Mouse (Mus musculus) heart, embryonic 14.5 days (tissue): ENCODE data around the gene Dus4l. TPM values are rescaled to one million over a fixed set of nuclear protein-coding genes. Genes with fewer than 3 reads are reported as not detected.

Source experiments
- ATAC-seq: fragments of 200-750 bp; cut with Nextera tagmentation; 2 replicates; pipeline ENCODE4 v1.8.0; 2017; ENCODE audit warnings: low read depth, moderate TSS enrichment; ENCODE audit not compliant: insufficient number of reproducible peaks, insufficient read depth, low FRiP score
- H3K27ac ChIP-seq, 2 experiments: fragments of 200-500 bp in 1 of 2; fragments of 300-500 bp in 1 of 2; sonication (generic) in 1 of 2; replicated peaks in 1 of 2; 2 replicates each; pipeline ENCODE4 v1.5.1; 2012 to 2014; ENCODE audit warnings: low read depth in 2 of 2, low read length in 2 of 2, control low read depth in 1 of 2, mild to moderate bottlenecking in 1 of 2, mixed read lengths in 1 of 2; ENCODE audit not compliant: control insufficient read depth in 1 of 2, insufficient read depth in 1 of 2
- H3K27me3 ChIP-seq: fragments of 300-500 bp; sonication (generic); 2 replicates; pipeline ENCODE4 v1.6.1; 2014; ENCODE audit warnings: mild to moderate bottlenecking, low read length, control low read depth; ENCODE audit not compliant: control insufficient read depth, insufficient read depth
- H3K36me3 ChIP-seq: fragments of 300-500 bp; sonication (generic); 2 replicates; pipeline ENCODE4 v1.6.1; 2014; ENCODE audit warnings: mild to moderate bottlenecking, control low read depth, low read length, mixed read lengths; ENCODE audit not compliant: control insufficient read depth, insufficient read depth
- H3K4me1 ChIP-seq, 2 experiments: fragments of 200-500 bp in 1 of 2; fragments of 300-500 bp in 1 of 2; sonication (generic) in 1 of 2; 2 replicates each; pipeline ENCODE4 v1.6.1; 2012 to 2014; ENCODE audit warnings: low read length in 2 of 2, control low read depth in 1 of 2, mixed read lengths in 1 of 2; ENCODE audit not compliant: control insufficient read depth in 2 of 2, insufficient read depth in 2 of 2
- H3K4me2 ChIP-seq: fragments of 300-500 bp; sonication (generic); 2 replicates; pipeline ENCODE4 v1.6.1; 2014; ENCODE audit warnings: mild to moderate bottlenecking, low read length
- H3K4me3 ChIP-seq, 2 experiments: fragments of 200-500 bp in 1 of 2; fragments of 300-500 bp in 1 of 2; sonication (generic) in 1 of 2; 2 replicates each; pipeline ENCODE4 v1.5.1; 2012 to 2014; ENCODE audit warnings: low read length in 2 of 2, mild to moderate bottlenecking in 2 of 2, control low read depth in 1 of 2, low read depth in 1 of 2, moderate library complexity in 1 of 2; ENCODE audit not compliant: control insufficient read depth in 1 of 2, insufficient read depth in 1 of 2
- H3K9ac ChIP-seq: fragments of 300-500 bp; sonication (generic); 2 replicates; pipeline ENCODE4 v1.6.1; 2014; ENCODE audit warnings: mild to moderate bottlenecking, low read length
- H3K9me3 ChIP-seq: fragments of 300-500 bp; sonication (generic); 2 replicates; pipeline ENCODE4 v1.6.1; 2016; ENCODE audit warnings: low read length, control low read depth; ENCODE audit not compliant: control insufficient read depth
- WGBS: fragments of 180-500 bp; shearing (Covaris S2); extraction: QIAGEN DNeasy Blood & Tissue Kit; methylation state at CpG from one replicate; pipeline ENCODE4 v1.1.7; 2014; 5-methylcytosine and 5-hydroxymethylcytosine counted together
- polyA plus RNA-seq: library from polyadenylated mRNA; unstranded; fragments of >200 nt; fragmentation: Nextera tagmentation; extraction: Ambion mirVana; gene quantifications from 2 replicates; pipeline ENCODE4 v1.2.1, GENCODE M21; 2014

Dus4l gene
- polyA plus RNA-seq, 1 experiment from 2014 or later, result 8.2 TPM

DNA sequence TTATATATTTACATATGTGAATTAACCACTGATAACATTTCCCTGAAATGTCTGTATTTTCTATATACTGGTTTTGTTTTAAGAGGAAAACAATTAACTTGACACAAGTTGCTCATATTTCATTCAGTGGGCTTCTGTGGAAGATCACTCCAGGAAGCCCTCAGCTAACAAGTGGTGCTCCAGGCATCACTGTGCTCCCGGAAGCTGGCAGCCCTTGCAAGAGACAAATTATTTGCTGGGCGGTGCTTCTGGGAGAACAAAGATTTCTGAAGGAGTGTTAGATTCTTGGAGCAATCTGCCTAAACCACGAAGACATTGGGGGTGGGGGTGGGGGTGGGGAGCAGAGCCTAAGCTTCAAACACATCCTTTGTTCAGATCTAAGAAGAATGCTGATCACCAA is 62.6 kb downstream of the Dus4l start:
- no peaks in the 10 kb centered on the region for H3K4me1 ChIP-seq
- no peak overlapping the region for H3K9ac ChIP-seq
- 41% methylated on average over 3 of the region's 3 CpGs for WGBS
- H3K27me3 ChIP-seq, result no peaks in the 10 kb centered on the region
- H3K27ac ChIP-seq, result no peak overlapping the region
- no peak overlapping the region for H3K4me2 ChIP-seq
- ATAC-seq, result no peak
- H3K36me3 ChIP-seq, result peaks cover 10% of the 10 kb centered on the region
- no peak overlapping the region for H3K4me3 ChIP-seq
- H3K9me3 ChIP-seq, result peaks cover 3% of the 10 kb centered on the region; the same call in 1 of the 2 replicates

Other genes starting within 250 kb of the Dus4l start
- gene Cbll1, start 155.2 kb downstream of the Dus4l start, polyA plus RNA-seq, result 10.8 and 12.6 TPM in 2 replicates
- gene Slc26a4, start 94.9 kb downstream of the Dus4l start, polyA plus RNA-seq, result 0.19 and 0.32 TPM in 2 replicates
- gene Bcap29, start 20.2 kb downstream of the Dus4l start, polyA plus RNA-seq, result 49.4 and 51.0 TPM in 2 replicates
- gene Cog5, start within 50 bp of the Dus4l start, polyA plus RNA-seq, result 38.0 and 39.2 TPM in 2 replicates
- 12.8 and 15.3 TPM in 2 replicates for gene Gpr22, start 59.1 kb upstream of the Dus4l start, polyA plus RNA-seq